Mouse (Mus musculus): Measurements from ENCODE around the gene Tmem266.

DNA sequence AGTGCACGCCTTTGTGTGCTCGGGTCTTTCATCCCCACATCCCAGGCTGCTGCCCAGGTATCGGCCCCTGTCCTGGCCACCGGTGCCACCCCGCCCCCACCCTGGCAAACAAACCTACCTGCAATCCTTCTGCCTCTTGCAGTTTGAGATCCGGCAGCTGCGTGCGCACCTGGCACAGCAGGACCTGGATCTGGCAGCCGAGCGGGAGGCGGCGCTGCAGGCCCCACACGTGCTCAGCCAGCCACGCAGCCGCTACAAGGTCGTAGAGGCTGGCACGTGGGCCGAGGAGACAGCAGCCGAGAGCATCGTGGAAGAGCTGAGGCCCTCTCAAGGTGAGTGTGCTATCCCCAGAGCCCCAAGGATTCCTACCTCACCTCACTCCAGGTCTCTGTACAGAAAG is 103.4 kb downstream of the Tmem266 start:
- TF ChIP-seq CTCF (IDR thresholded peaks at IDR 0.05; ENCODE audit: low read depth, low read length): peak; percentile 27
- no peak for TF ChIP-seq POLR2A (IDR thresholded peaks at IDR 0.05; ENCODE audit: insufficient read depth, low read length)
